Mouse (Mus musculus): Measurements from ENCODE around the gene Rab30.
"Not testable (repeated sequence)": the region's sequence is repeated elsewhere in the genome, so short reads cannot be mapped to it uniquely, and the experiment has no call there.

GRCm38 (mm10) chr7:92729583-92729982 is 11.8 kb upstream of the Rab30 start:
- not testable (repeated sequence) for TF ChIP-seq EP300, CTCF (IDR thresholded peaks at IDR 0.05)

All from lung, postnatal 0 days (tissue).